Mouse (Mus musculus) MEL (cell line): ENCODE measurements around the gene Cmtm7. TPM values are rescaled to one million over a fixed set of nuclear protein-coding genes. Genes with fewer than 3 reads are reported as not detected.

Source experiments
- DNase-seq: peaks from one replicate; pipeline ENCODE4 v3.0.0; 2011; ENCODE audit warnings: low read depth, low spot score
- H3K27ac ChIP-seq: 2 replicates; pipeline ENCODE4 v1.5.1; 2012; ENCODE audit warnings: low read depth, mild to moderate bottlenecking, control low read depth, low read length, moderate library complexity; ENCODE audit not compliant: control insufficient read depth
- H3K27me3 ChIP-seq, 2 experiments: fragments of 150-350 bp in 1 of 2; sonication (generic) in 1 of 2; 2 replicates each; pipeline ENCODE4 v1.6.1; 2012; ENCODE audit warnings: low read length in 2 of 2, mild to moderate bottlenecking in 2 of 2, improper control_type of control experiment in 1 of 2, moderate library complexity in 1 of 2; ENCODE audit not compliant: insufficient read depth in 2 of 2, control insufficient read depth in 1 of 2
- H3K36me3 ChIP-seq, 2 experiments: 2 replicates each; pipeline ENCODE4 v1.6.1; 2012 to 2014; ENCODE audit warnings: low read length in 2 of 2, improper control_type of control experiment in 1 of 2, inconsistent platforms in 1 of 2, mild to moderate bottlenecking in 1 of 2; ENCODE audit not compliant: insufficient read depth in 2 of 2, control insufficient read depth in 1 of 2
- H3K4me1 ChIP-seq, 2 experiments: fragments of 150-350 bp in 1 of 2; sonication (generic) in 1 of 2; 2 replicates each; pipeline ENCODE4 v1.6.1; 2012; ENCODE audit warnings: low read length in 2 of 2, improper control_type of control experiment in 1 of 2, mild to moderate bottlenecking in 1 of 2; ENCODE audit not compliant: insufficient read depth in 2 of 2, control insufficient read depth in 1 of 2
- H3K4me3 ChIP-seq, 2 experiments: fragments of 150-350 bp in 1 of 2; sonication (generic) in 1 of 2; 2 replicates each; pipeline ENCODE4 v1.5.1; 2012; ENCODE audit warnings: low read depth in 2 of 2, low read length in 2 of 2, mild to moderate bottlenecking in 2 of 2, moderate library complexity in 2 of 2, control low read depth in 1 of 2, improper control_type of control experiment in 1 of 2; ENCODE audit not compliant: control insufficient read depth in 1 of 2, insufficient read depth in 1 of 2
- H3K79me2 ChIP-seq: 2 replicates; pipeline ENCODE4 v1.6.1; 2012; ENCODE audit warnings: mild to moderate bottlenecking, low read length, moderate library complexity; ENCODE audit not compliant: control insufficient read depth, poor library complexity, insufficient read depth
- H3K9ac ChIP-seq: 2 replicates; pipeline ENCODE4 v1.6.1; 2012; ENCODE audit warnings: low read depth, mild to moderate bottlenecking, control low read depth, low read length, moderate library complexity; ENCODE audit not compliant: control insufficient read depth, poor library complexity, severe bottlenecking
- H3K9me3 ChIP-seq: fragments of 150-350 bp; sonication (generic); replicated peaks from 2 replicates; pipeline ENCODE4 v1.6.1; 2012; ENCODE audit warnings: mild to moderate bottlenecking, low read length, improper control_type of control experiment, moderate library complexity; ENCODE audit not compliant: insufficient read depth
- CHD1 ChIP-seq: IDR thresholded peaks from 2 replicates; pipeline ENCODE4 v1.6.1; 2012; ENCODE audit warnings: low read depth, mild to moderate bottlenecking, inconsistent platforms, low read length, improper control_type of control experiment
- CTCF ChIP-seq, 3 experiments: IDR thresholded peaks in 2 of 3; conservative IDR thresholded peaks in 1 of 3; 2 replicates each; pipeline ENCODE4 v1.5.1; 2011 to 2012; ENCODE audit warnings: low read length in 3 of 3, low read depth in 2 of 3, mild to moderate bottlenecking in 2 of 3, improper control_type of control experiment in 1 of 3, inconsistent platforms in 1 of 3, mixed read lengths in 1 of 3, moderate library complexity in 1 of 3; ENCODE audit not compliant: control insufficient read depth in 1 of 3, insufficient read depth in 1 of 3, poor library complexity in 1 of 3, severe bottlenecking in 1 of 3
- E2F4 ChIP-seq: IDR thresholded peaks from 2 replicates; pipeline ENCODE4 v1.6.1; 2011; ENCODE audit warnings: low read depth, low read length, improper control_type of control experiment, borderline replicate concordance
- ETS1 ChIP-seq: IDR thresholded peaks from 2 replicates; pipeline ENCODE4 v1.6.1; 2012; ENCODE audit warnings: low read depth, mild to moderate bottlenecking, inconsistent platforms, low read length, improper control_type of control experiment, moderate library complexity
- GABPA ChIP-seq: IDR thresholded peaks from 2 replicates; pipeline ENCODE4 v1.6.1; 2012; ENCODE audit warnings: low read depth, mild to moderate bottlenecking, inconsistent platforms, low read length, improper control_type of control experiment, moderate library complexity
- GATA1 ChIP-seq: IDR thresholded peaks from 2 replicates; pipeline ENCODE4 v1.6.1; 2011; ENCODE audit warnings: low read depth, low read length, improper control_type of control experiment
- JUND ChIP-seq: IDR thresholded peaks from 2 replicates; pipeline ENCODE4 v1.6.1; 2011; ENCODE audit warnings: low read depth, mild to moderate bottlenecking, improper control_type of control experiment, low read length
- KAT2A ChIP-seq: conservative IDR thresholded peaks from 2 replicates; pipeline ENCODE4 v1.6.1; 2012; ENCODE audit warnings: low read depth, low read length, improper control_type of control experiment, inconsistent platforms
- MAX ChIP-seq: IDR thresholded peaks from 2 replicates; pipeline ENCODE4 v1.6.1; 2011; ENCODE audit warnings: low read length, improper control_type of control experiment
- MAZ ChIP-seq: IDR thresholded peaks from 2 replicates; pipeline ENCODE4 v1.6.1; 2012; ENCODE audit warnings: low read depth, mild to moderate bottlenecking, inconsistent platforms, low read length, improper control_type of control experiment
- MXI1 ChIP-seq: IDR thresholded peaks from 2 replicates; pipeline ENCODE4 v1.6.1; 2011; ENCODE audit warnings: mild to moderate bottlenecking, low read depth, low read length, improper control_type of control experiment
- MYB ChIP-seq: IDR thresholded peaks from 2 replicates; pipeline ENCODE4 v1.6.1; 2011; ENCODE audit warnings: mild to moderate bottlenecking, low read depth, low read length, improper control_type of control experiment
- MYC ChIP-seq: IDR thresholded peaks from 2 replicates; pipeline ENCODE4 v1.6.1; 2011; ENCODE audit warnings: low read depth, mild to moderate bottlenecking, low read length, improper control_type of control experiment, moderate library complexity
- NELFE ChIP-seq: IDR thresholded peaks from 2 replicates; pipeline ENCODE4 v1.6.1; 2011; ENCODE audit warnings: low read depth, low read length, improper control_type of control experiment
- POLR2AphosphoS2 ChIP-seq: IDR thresholded peaks from 2 replicates; pipeline ENCODE4 v1.6.1; 2011; ENCODE audit warnings: low read length, improper control_type of control experiment
- POLR2AphosphoS5 ChIP-seq: IDR thresholded peaks from 2 replicates; pipeline ENCODE4 v1.6.1; 2012; ENCODE audit warnings: low read depth, borderline replicate concordance, mild to moderate bottlenecking, inconsistent platforms, low read length, moderate library complexity, mixed read lengths
- RAD21 ChIP-seq: IDR thresholded peaks from 2 replicates; pipeline ENCODE4 v1.6.1; 2011; ENCODE audit warnings: mild to moderate bottlenecking, low read depth, low read length, improper control_type of control experiment
- RCOR1 ChIP-seq: IDR thresholded peaks from 2 replicates; pipeline ENCODE4 v1.6.1; 2012; ENCODE audit warnings: low read depth, mild to moderate bottlenecking, inconsistent platforms, low read length, improper control_type of control experiment
- SMC3 ChIP-seq: IDR thresholded peaks from 2 replicates; pipeline ENCODE4 v1.6.1; 2011; ENCODE audit warnings: low read depth, low read length, improper control_type of control experiment
- TAL1 ChIP-seq: IDR thresholded peaks from 2 replicates; pipeline ENCODE4 v1.6.1; 2012; ENCODE audit warnings: mild to moderate bottlenecking, inconsistent platforms, low read length, moderate library complexity, mixed read lengths
- TBP ChIP-seq: IDR thresholded peaks from 2 replicates; pipeline ENCODE4 v1.8.0; 2011; ENCODE audit warnings: low read depth, low read length, improper control_type of control experiment
- TCF12 ChIP-seq: IDR thresholded peaks from 2 replicates; pipeline ENCODE4 v1.6.1; 2014; ENCODE audit warnings: low read depth, mild to moderate bottlenecking, inconsistent platforms, low read length, improper control_type of control experiment, moderate library complexity
- ZC3H11A ChIP-seq: IDR thresholded peaks from 2 replicates; pipeline ENCODE4 v1.6.1; 2012; ENCODE audit warnings: low read depth, mild to moderate bottlenecking, inconsistent platforms, low read length, improper control_type of control experiment
- polyA plus RNA-seq, 2 experiments: library from polyadenylated mRNA; stranded (reverse) in 1 of 2; unstranded in 1 of 2; fragments of >175 nt in 1 of 2; fragments of >200 nt in 1 of 2; gene quantifications; 2 replicates each; pipeline versions ENCODE4 v1.2.1 to v1.2.4; 2012; ENCODE audit warnings: low replicate concordance in 2 of 2, low read depth in 1 of 2; ENCODE audit not compliant: insufficient read length in 2 of 2, insufficient read depth in 1 of 2, missing spikeins in 1 of 2
- total RNA-seq: library from RNA; depleted of rRNA; stranded (reverse); fragments of 300-350 nt; gene quantifications from 2 replicates; pipeline ENCODE4 v1.2.3, GENCODE M21; 2012

Cmtm7 gene
- total and polyA plus RNA-seq, 3 experiments = 290 to 545 TPM; not detected in 1

- H3K9me3 ChIP-seq = no peaks in the 10 kb centered on the region
- H3K27ac ChIP-seq = no peak overlapping the region
- no peaks in the 10 kb centered on the region for H3K79me2 ChIP-seq
- H3K27me3 ChIP-seq = no peaks in the 10 kb centered on the region
- H3K9ac ChIP-seq = no peak overlapping the region
- no peaks in the 10 kb centered on the region for H3K4me1 ChIP-seq
- DNase-seq = no peak
- TF ChIP-seq TBP (no peak), GATA1 (no peak), MYB (no peak), TAL1 (no peak), NELFE (no peak), ETS1 (no peak), RCOR1 (no peak), MYC (no peak), GABPA (no peak), ZC3H11A (no peak), MAZ (no peak), RAD21 (no peak), JUND (no peak), KAT2A (no peak), MXI1 (no peak), CHD1 (no peak), POLR2AphosphoS5 (no peak), MAX (no peak), SMC3 (no peak)
- H3K36me3 ChIP-seq = no peaks in the 10 kb centered on the region
- no peak overlapping the region for H3K4me3 ChIP-seq
Measured at GRCm38 (mm10) chr9:114798845-114799244, 17.2 kb upstream of the Cmtm7 start.

GRCm38 (mm10) chr9:114797329-114798004 lies 15.8 kb upstream of the Cmtm7 start:
- no peak overlapping the region for H3K4me3 ChIP-seq
- H3K9me3 ChIP-seq = no peaks in the 10 kb centered on the region
- no peaks in the 10 kb centered on the region for H3K4me1 ChIP-seq
- no peaks in the 10 kb centered on the region for H3K27me3 ChIP-seq
- TF ChIP-seq GATA1 (no peak), SMC3 (peak; percentile 80), TCF12 (peak; percentile 16; the same call in 1 of the 2 replicates), POLR2AphosphoS2 (no peak), RAD21 (peak; percentile 89), E2F4 (no peak), ZC3H11A (peak; percentile 71), CTCF (IDR thresholded peaks at IDR 0.05 in 2 of 3, conservative IDR thresholded peaks at IDR 0.05 in 1 of 3; ENCODE audit: control insufficient read depth in 1 of 3, insufficient read depth in 1 of 3, low read depth in 2 of 3, low read length in 3 of 3, poor library complexity in 1 of 3, severe bottlenecking in 1 of 3) (peak; percentile 88 to 96 (median 91))
- TF ChIP-seq, all 39 proteins: peak for 5
- no peaks in the 10 kb centered on the region for H3K36me3 ChIP-seq
- DNase-seq = peak; percentile 76
- H3K27ac ChIP-seq = no peak overlapping the region
- H3K79me2 ChIP-seq = no peaks in the 10 kb centered on the region
- H3K9ac ChIP-seq = no peak overlapping the region
